In the genomic region with DNA sequence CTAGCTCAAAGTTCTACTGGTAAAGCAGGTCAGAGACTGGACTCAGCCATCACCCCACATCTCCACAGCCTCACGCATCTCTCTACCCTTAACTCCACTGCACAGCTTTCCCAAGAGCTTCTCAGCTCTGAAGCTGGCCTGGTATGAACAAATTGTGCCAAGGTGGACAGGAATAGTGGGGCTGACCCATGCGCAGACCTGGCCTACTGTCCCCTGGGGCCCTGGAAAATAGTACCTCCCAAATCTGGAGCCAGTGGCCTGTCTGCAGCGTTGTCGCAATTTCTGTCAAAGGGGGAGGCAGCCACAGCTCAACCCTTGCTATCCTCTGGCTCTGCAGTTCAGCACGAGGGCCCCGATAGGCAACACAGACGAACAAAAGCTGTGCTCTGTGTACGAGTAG, we compare ENCODE assay signal across 14 mouse cellular contexts. TPM values are rescaled to one million over a fixed set of nuclear protein-coding genes. Genes with fewer than 3 reads are reported as not detected.
DNase-seq lines count a peak whose midpoint lies in the region; ATAC-seq lines count a peak whose summit lies in the region.
"Had no signal": no experiment of that assay in that cellular context is flagged by ENCODE, and none has a peak within 500 bp of the region (broad histone marks: within the 10 kb centered on the region; RNA-seq: fewer than 3 reads in every experiment).

A gene (plus strand): TSS at position 315 of the 400 bp plus-strand sequence.

- DNase-seq in hindbrain, embryonic 10.5 days (ENCODE audit: low spot score) = no peak
- no peak for DNase-seq in hindbrain, embryonic 14.5 days (ENCODE audit: low spot score)
- DNase-seq in adrenal gland, adult 18-20 months (ENCODE audit: low spot score in 2 of 2) = no peak
- peak; percentile 96 for DNase-seq in heart, adult 11 months
- DNase-seq in heart, postnatal 14 days = peak; percentile 14 to 45
- DNase-seq in left cerebral cortex, adult 9 months (ENCODE audit: low spot score in 2 of 2) = no peak
- no peak for DNase-seq in cerebellum, adult 8-10 months
- DNase-seq: cerebellum, postnatal 10 days; thymus, postnatal 14 days had no signal

- no peak within 1 kb of the TSS for H3K4me2 ChIP-seq in hindbrain, embryonic 14.5 days (replicated peaks)
- no peak within 1 kb of the TSS for H3K4me2 ChIP-seq in forebrain, embryonic 12.5 days
- H3K4me2 ChIP-seq: embryonic facial prominence, embryonic 15.5 days had no signal

- H3K4me3 ChIP-seq in hindbrain, embryonic 10.5 days = no peak within 1 kb of the TSS
- H3K4me3 ChIP-seq in hindbrain, embryonic 14.5 days (replicated peaks; ENCODE audit: low read length) = no peak within 1 kb of the TSS
- no peak within 1 kb of the TSS for H3K4me3 ChIP-seq in forebrain, embryonic 12.5 days (replicated peaks)
- H3K4me3 ChIP-seq: embryonic facial prominence, embryonic 15.5 days; layer of hippocampus, adult 2 months had no signal

- H3K4me1 ChIP-seq in hindbrain, embryonic 10.5 days (replicated peaks) = peaks cover 29% of the 10 kb centered on the region
- H3K4me1 ChIP-seq in hindbrain, embryonic 14.5 days (replicated peaks; ENCODE audit: control insufficient read depth, insufficient read depth, low read length) = peaks cover 8% of the 10 kb centered on the region; the same call in 1 of the 2 replicates
- peaks cover 5% of the 10 kb centered on the region; the same call in 1 of the 2 replicates for H3K4me1 ChIP-seq in forebrain, embryonic 12.5 days

- H3K27ac ChIP-seq in hindbrain, embryonic 10.5 days = peak within 1 kb of the TSS; percentile 50
- H3K27ac ChIP-seq in hindbrain, embryonic 14.5 days = no peak within 1 kb of the TSS
- H3K27ac ChIP-seq in forebrain, embryonic 12.5 days = no peak within 1 kb of the TSS
- H3K27ac ChIP-seq: layer of hippocampus, adult 2 months had no signal

- 89% methylated on average over 8 of the region's 8 CpGs for WGBS in hindbrain, embryonic 10.5 days
- WGBS in hindbrain, embryonic 14.5 days = 89% methylated on average over 8 of the region's 8 CpGs
- WGBS in forebrain, embryonic 12.5 days = 91% methylated on average over 8 of the region's 8 CpGs

- ATAC-seq in hindbrain, embryonic 14.5 days (ENCODE audit: low FRiP score) = no peak
- ATAC-seq in forebrain, embryonic 12.5 days (ENCODE audit: low FRiP score) = no peak

- H3K36me3 ChIP-seq in hindbrain, embryonic 10.5 days = no peaks in the 10 kb centered on the region
- H3K36me3 ChIP-seq in hindbrain, embryonic 14.5 days (replicated peaks; ENCODE audit: control insufficient read depth, insufficient read depth) = no peaks in the 10 kb centered on the region
- no peaks in the 10 kb centered on the region for H3K36me3 ChIP-seq in forebrain, embryonic 12.5 days (replicated peaks)
- H3K36me3 ChIP-seq: embryonic facial prominence, embryonic 15.5 days had no signal

- H3K27me3 ChIP-seq in hindbrain, embryonic 10.5 days (ENCODE audit: insufficient read depth, poor library complexity, severe bottlenecking) = peaks cover 2% of the 10 kb centered on the region; the same call in 1 of the 2 replicates
- H3K27me3 ChIP-seq in hindbrain, embryonic 14.5 days (ENCODE audit: control insufficient read depth, insufficient read depth, low read length) = no peaks in the 10 kb centered on the region
- H3K27me3 ChIP-seq in forebrain, embryonic 12.5 days = no peaks in the 10 kb centered on the region
- H3K27me3 ChIP-seq: embryonic facial prominence, embryonic 15.5 days had no signal

- intact Hi-C loops in heart, postnatal 14 days (cut with DNase I) = no loop called here

- no peak within 1 kb of the TSS for H3K9ac ChIP-seq in hindbrain, embryonic 14.5 days
- no peak within 1 kb of the TSS for H3K9ac ChIP-seq in forebrain, embryonic 12.5 days
- H3K9ac ChIP-seq: embryonic facial prominence, embryonic 15.5 days had no signal

- H3K9me3 ChIP-seq in hindbrain, embryonic 10.5 days = no peaks in the 10 kb centered on the region
- H3K9me3 ChIP-seq in hindbrain, embryonic 14.5 days (ENCODE audit: control insufficient read depth, low read length) = no peaks in the 10 kb centered on the region
- H3K9me3 ChIP-seq in forebrain, embryonic 12.5 days = no peaks in the 10 kb centered on the region
- H3K9me3 ChIP-seq: embryonic facial prominence, embryonic 15.5 days had no signal

RNA-seq across cellular contexts. Expression of the gene that starts here (rescaled TPM):
- not detected in 2 replicates for polyA plus RNA-seq in hindbrain, embryonic 10.5 days (2016; fragmentation: Nextera tagmentation; extraction: Ambion mirVana)
- polyA plus RNA-seq in hindbrain, embryonic 14.5 days (2014; fragmentation: Nextera tagmentation; extraction: Ambion mirVana) = 0.18 and 0.19 TPM in 2 replicates
- 100 to 1,000 TPM in 1 of 2 experiments, 10 to 100 TPM in 1; 25.0 to 131 TPM for total RNA-seq in adrenal gland, adult 18-20 months (2021)
- total RNA-seq in heart, postnatal 14 days (2021) = 10 to 100 TPM; 15.7 to 20.7 TPM
- not detected in 2 replicates for polyA plus RNA-seq in forebrain, embryonic 12.5 days (2016; fragmentation: Nextera tagmentation; extraction: Ambion mirVana)
- total RNA-seq: MEL; monocyte, adult 5-6 weeks had no signal

Comparison
In these comparisons a context has a peak if more than half of its experiments do, and no peak if none do; other contexts are left out.
1. DNase-seq: peak in heart, adult 11 months (single experiment) and heart, postnatal 14 days (2 of 2); none in hindbrain, embryonic 10.5 days (single experiment), hindbrain, embryonic 14.5 days (single experiment), adrenal gland, adult 18-20 months (0 of 2), left cerebral cortex, adult 9 months (0 of 2) and cerebellum, adult 8-10 months (single experiment).